Mouse (Mus musculus) stomach, embryonic 15.5 days (tissue): ENCODE data around the gene Wfdc15a. TPM values are rescaled to one million over a fixed set of nuclear protein-coding genes. Genes with fewer than 3 reads are reported as not detected.

Experiments
- ATAC-seq: fragments of 200-750 bp; cut with Nextera tagmentation; 2 replicates; pipeline ENCODE4 v1.8.0; 2017; ENCODE audit warnings: low read depth, moderate number of reproducible peaks, moderate TSS enrichment; ENCODE audit not compliant: insufficient read depth, low FRiP score
- H3K27ac ChIP-seq: fragments of 300-500 bp; sonication (generic); 2 replicates; pipeline ENCODE4 v1.5.1; 2015; ENCODE audit warnings: mild to moderate bottlenecking, inconsistent platforms
- H3K27me3 ChIP-seq: fragments of 300-500 bp; sonication (generic); replicated peaks from 2 replicates; pipeline ENCODE4 v1.6.1; 2015; ENCODE audit warnings: inconsistent platforms
- H3K36me3 ChIP-seq: fragments of 300-500 bp; sonication (generic); 2 replicates; pipeline ENCODE4 v1.6.1; 2015; ENCODE audit warnings: inconsistent platforms
- H3K4me1 ChIP-seq: fragments of 300-500 bp; sonication (generic); 2 replicates; pipeline ENCODE4 v1.6.1; 2015; ENCODE audit warnings: inconsistent platforms
- H3K4me2 ChIP-seq: fragments of 300-500 bp; sonication (generic); 2 replicates; pipeline ENCODE4 v1.6.1; 2015; ENCODE audit warnings: mild to moderate bottlenecking, inconsistent platforms
- H3K4me3 ChIP-seq: fragments of 300-500 bp; sonication (generic); replicated peaks from 2 replicates; pipeline ENCODE4 v1.5.1; 2015; ENCODE audit warnings: inconsistent platforms
- H3K9ac ChIP-seq: fragments of 300-500 bp; sonication (generic); 2 replicates; pipeline ENCODE4 v1.6.1; 2015; ENCODE audit warnings: inconsistent platforms
- H3K9me3 ChIP-seq: fragments of 300-500 bp; sonication (generic); 2 replicates; pipeline ENCODE4 v1.6.1; 2016; ENCODE audit warnings: inconsistent platforms
- WGBS: fragments of 180-500 bp; shearing (Covaris S2); methylation state at CpG from one replicate; pipeline ENCODE4 v1.1.7; 2015; 5-methylcytosine and 5-hydroxymethylcytosine counted together
- polyA plus RNA-seq: library from polyadenylated mRNA; unstranded; fragments of >200 nt; fragmentation: Nextera tagmentation; extraction: Ambion mirVana; gene quantifications from 2 replicates; pipeline ENCODE4 v1.2.1, GENCODE M21; 2015

The Wfdc15a gene
- polyA plus RNA-seq, 1 experiment from 2014 or later: not detected

DNA sequence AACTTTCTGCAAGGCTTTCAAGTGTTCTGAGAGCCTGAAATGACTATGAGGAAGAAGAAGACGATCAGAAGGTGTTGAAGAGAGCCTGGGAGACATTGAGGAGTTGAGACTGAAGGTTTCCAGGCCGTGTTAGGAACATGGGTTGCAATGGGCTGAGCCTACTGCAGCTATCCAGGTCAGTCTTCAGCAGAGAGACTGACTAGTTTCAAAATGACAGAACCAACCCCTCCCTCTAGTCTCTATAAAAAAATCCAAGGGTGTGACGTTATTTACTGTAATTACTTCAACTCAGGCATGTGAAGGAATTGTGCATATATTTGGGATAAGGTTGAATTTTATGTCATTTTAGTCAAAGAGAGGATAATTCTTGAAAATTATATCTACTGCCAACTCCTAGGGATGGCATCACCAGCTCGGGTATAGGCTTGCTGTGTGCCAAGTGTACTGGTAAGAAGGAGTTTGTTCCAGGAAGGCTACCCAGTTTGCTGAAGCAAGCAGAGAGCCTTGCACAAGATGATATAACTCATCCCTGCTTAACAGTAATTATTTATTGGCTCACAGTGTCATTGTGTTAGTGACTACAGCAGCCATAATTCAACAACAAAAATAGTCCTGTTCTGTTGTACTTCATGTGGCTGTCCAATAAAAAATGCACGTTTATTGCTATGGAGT lies 4.8 kb downstream of the Wfdc15a start:
- Histone ChIP-seq H3K27ac (no peak overlapping the region), H3K4me1 (no peaks in the 10 kb centered on the region), H3K36me3 (no peaks in the 10 kb centered on the region), H3K9me3 (no peaks in the 10 kb centered on the region), H3K4me2 (no peak overlapping the region), H3K9ac (no peak overlapping the region), H3K27me3 (no peaks in the 10 kb centered on the region), H3K4me3 (no peak overlapping the region)
- ATAC-seq: no peak
- WGBS: 69% methylated on average over 5 of the region's 5 CpGs

DNA sequence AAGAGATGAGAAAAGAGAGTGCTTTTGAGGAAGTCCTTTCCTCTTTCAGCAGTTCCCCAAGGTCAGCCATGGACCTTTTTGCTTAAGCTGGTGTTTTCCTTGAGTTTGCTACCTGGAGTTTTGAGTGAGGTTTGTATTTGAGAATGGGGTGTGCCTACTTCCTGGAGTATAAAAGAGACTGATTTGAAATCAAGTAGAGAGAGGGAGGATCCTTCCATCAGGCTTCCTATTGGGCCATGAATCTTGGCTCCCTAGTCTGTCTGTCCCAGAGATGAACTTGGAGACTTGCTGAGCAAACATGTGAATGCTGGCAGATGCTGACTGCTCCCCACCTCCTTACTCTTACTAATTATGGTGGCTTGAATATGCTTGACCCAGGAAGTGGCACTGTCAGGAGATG lies 7.7 kb downstream of the Wfdc15a start:
- ATAC-seq: no peak
- Histone ChIP-seq H3K9ac (no peak overlapping the region), H3K4me3 (no peak overlapping the region), H3K27me3 (no peaks in the 10 kb centered on the region), H3K27ac (no peak overlapping the region), H3K4me2 (no peak overlapping the region), H3K4me1 (no peaks in the 10 kb centered on the region), H3K9me3 (no peaks in the 10 kb centered on the region), H3K36me3 (no peaks in the 10 kb centered on the region)

DNA sequence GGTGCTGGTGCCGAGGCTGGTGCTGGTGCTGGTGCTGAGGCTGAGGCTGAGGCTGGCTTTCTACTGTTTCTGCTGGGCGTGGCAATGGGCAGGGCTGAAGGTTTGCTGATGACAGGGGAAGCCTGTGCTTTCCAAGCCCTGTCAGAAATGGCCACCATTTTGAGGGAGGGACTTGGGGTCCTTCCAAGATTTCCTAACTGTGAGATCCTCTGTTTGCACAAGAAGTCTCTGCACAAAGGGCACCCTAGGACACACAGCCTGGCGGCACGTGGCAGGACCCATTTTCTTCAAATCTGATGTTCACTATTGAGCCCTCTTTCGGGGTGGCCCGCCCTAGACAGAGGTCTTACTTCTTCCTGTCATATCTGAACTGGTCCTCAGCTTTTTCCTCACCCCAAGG lies 9.4 kb downstream of the Wfdc15a start, which contains the start of gene Wfdc12:
Gene Wfdc12, minus strand, starts transcription at position 33 of the 400 bp plus-strand sequence.
- ATAC-seq: no peak
- Histone ChIP-seq H3K4me1 (no peaks in the 10 kb centered on the region), H3K4me3 (no peak within 1 kb of the TSS), H3K9ac (no peak within 1 kb of the TSS), H3K36me3 (no peaks in the 10 kb centered on the region), H3K4me2 (no peak within 1 kb of the TSS), H3K27ac (no peak within 1 kb of the TSS), H3K9me3 (no peaks in the 10 kb centered on the region), H3K27me3 (no peaks in the 10 kb centered on the region)
- 82% methylated on average over 6 of the region's 6 CpGs for WGBS

DNA sequence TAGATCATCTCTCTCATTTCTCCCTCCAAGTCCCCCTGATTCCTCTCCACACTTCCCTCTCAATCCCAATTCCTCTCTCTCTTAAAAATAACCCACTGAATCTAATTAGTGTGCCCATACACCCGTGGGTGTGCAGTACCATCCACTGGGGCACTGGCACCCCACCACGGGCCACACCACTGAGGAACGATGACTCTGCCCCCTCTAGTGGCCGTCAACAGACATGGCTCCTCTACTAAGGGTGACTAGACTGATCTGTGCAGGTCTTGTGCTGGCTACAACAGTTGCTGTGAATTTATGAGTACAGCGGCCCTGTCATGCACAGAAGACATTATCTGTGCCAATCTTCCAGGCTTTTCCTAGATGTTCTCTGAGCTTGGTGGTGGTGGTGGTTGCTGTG lies 11.2 kb downstream of the Wfdc15a start:
- H3K36me3 ChIP-seq: no peaks in the 10 kb centered on the region
- no peak for ATAC-seq
- no peaks in the 10 kb centered on the region for H3K27me3 ChIP-seq
- H3K4me2 ChIP-seq: no peak overlapping the region
- no peaks in the 10 kb centered on the region for H3K9me3 ChIP-seq
- H3K4me3 ChIP-seq: no peak overlapping the region
- 32% methylated on average over 5 of the region's 5 CpGs for WGBS
- H3K27ac ChIP-seq: no peak overlapping the region
- H3K4me1 ChIP-seq: no peaks in the 10 kb centered on the region
- no peak overlapping the region for H3K9ac ChIP-seq

DNA sequence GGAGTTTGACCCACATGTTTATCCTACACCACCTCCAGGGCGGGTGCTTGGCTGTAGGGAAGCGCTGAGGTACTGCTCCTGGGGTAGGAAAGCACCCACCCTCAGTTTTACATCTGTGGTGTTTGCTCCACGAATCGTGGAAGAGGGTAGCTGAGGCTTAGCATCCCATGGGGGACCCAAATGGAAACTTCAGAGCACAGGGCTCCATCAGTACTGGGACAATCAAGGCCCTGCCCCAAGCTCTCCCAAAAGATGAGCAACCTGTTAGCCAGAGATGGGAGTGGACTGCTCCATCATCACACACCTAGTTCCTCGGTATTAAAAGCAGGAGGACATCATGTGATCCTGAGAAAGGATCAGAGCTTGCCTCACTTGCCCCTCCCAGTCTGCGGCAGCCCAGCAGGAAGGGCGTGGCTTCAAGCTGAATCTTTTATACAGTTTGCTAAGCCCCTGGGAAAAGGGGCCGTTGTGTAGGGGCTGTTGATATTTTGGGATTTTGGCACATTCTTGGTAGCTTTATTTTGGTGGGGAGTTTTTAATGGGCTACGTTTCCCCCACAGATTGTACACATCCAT lies 15.7 kb downstream of the Wfdc15a start:
- Histone ChIP-seq H3K27me3 (no peaks in the 10 kb centered on the region), H3K4me2 (no peak overlapping the region), H3K27ac (no peak overlapping the region), H3K9ac (no peak overlapping the region), H3K9me3 (no peaks in the 10 kb centered on the region), H3K4me3 (no peak overlapping the region), H3K4me1 (no peaks in the 10 kb centered on the region), H3K36me3 (no peaks in the 10 kb centered on the region)
- ATAC-seq: no peak
- WGBS: 37% methylated on average over 9 of the region's 9 CpGs

DNA sequence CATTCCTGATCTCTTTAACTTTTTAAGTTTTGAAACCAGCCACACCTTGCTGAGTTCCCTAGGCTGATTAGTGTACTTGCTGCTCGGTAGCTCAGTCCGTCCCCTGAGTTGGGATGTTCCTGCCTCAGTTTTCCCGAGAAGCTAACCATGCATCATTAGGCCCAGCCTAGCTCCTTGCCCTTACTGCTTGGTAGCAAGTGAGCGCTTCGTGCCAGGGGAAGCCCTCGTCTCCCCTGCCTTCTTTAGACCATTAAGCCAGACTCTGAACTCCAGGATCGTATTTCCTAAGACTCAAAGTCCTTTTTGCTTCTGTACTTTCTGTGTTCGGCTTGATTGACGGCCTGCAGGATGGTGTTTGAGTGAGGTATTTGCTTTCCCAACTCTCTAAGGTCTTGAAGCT lies 16.6 kb downstream of the Wfdc15a start:
- Histone ChIP-seq H3K36me3 (no peaks in the 10 kb centered on the region), H3K9ac (no peak overlapping the region), H3K4me2 (no peak overlapping the region), H3K4me1 (no peaks in the 10 kb centered on the region), H3K9me3 (no peaks in the 10 kb centered on the region), H3K27ac (no peak overlapping the region), H3K4me3 (no peak overlapping the region), H3K27me3 (no peaks in the 10 kb centered on the region; the same call in 1 of the 2 replicates)
- 66% methylated on average over 9 of the region's 9 CpGs for WGBS
- no peak for ATAC-seq

DNA sequence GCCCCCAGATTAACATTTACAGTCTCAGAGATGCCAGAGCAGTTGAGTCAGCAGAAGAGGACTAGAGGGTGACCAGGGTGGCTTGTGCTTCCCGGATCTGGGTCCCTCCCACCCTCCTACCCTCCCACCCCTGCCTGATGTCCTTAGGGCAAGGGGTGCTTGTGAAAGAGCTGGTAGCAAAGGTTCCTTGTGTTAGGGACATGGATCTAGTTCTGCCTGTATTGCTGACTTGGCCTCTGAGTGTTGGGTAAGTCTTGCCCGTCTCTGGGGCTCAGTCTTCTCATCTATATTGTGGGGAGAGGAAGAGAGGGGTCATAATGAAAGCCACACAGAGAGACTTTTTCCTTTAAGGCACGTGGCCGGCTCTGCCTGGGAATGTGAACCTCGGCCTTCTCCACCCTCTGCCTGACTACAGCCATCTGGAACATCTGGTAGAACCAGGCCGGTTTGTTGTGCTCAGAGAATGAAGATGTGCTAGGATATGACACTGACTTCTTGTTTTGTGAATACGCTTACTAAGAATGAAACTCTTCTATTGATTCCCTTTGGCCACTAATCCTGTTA lies 17.2 kb downstream of the Wfdc15a start, which contains the start of gene Wfdc5:
Gene Wfdc5, minus strand, starts transcription at position 51 of the 564 bp plus-strand sequence.
- 67% methylated on average over 7 of the region's 7 CpGs for WGBS
- H3K36me3 ChIP-seq: no peaks in the 10 kb centered on the region
- no peaks in the 10 kb centered on the region; the same call in 1 of the 2 replicates for H3K27me3 ChIP-seq
- no peak within 1 kb of the TSS for H3K9ac ChIP-seq
- H3K9me3 ChIP-seq: no peaks in the 10 kb centered on the region
- H3K27ac ChIP-seq: no peak within 1 kb of the TSS
- ATAC-seq: no peak
- H3K4me2 ChIP-seq: no peak within 1 kb of the TSS
- no peaks in the 10 kb centered on the region for H3K4me1 ChIP-seq
- no peak within 1 kb of the TSS for H3K4me3 ChIP-seq

DNA sequence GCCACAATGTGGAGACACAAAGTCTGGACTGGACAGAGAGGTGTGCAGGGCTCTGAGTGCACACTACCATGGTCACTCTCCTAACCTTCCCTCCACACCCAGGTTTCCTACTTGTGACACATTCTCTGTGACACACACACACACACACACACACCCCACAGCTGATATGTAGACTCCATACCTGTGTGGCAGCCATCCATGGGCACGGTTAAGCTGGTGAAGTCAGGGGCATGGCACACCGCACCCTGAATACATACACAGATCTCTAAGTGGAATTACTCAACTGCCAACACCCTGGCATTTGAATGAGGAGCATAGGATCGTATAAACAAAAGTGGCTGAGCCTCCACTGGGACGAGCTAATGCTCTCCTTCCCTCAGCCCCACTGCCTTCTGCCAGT lies 19.2 kb downstream of the Wfdc15a start:
- Histone ChIP-seq H3K27me3 (no peaks in the 10 kb centered on the region; the same call in 1 of the 2 replicates), H3K4me1 (no peaks in the 10 kb centered on the region), H3K36me3 (no peaks in the 10 kb centered on the region), H3K27ac (no peak overlapping the region), H3K9ac (no peak overlapping the region), H3K4me3 (no peak overlapping the region), H3K9me3 (no peaks in the 10 kb centered on the region), H3K4me2 (no peak overlapping the region)
- WGBS: 66% methylated on average over 4 of the region's 4 CpGs
- ATAC-seq: no peak

DNA sequence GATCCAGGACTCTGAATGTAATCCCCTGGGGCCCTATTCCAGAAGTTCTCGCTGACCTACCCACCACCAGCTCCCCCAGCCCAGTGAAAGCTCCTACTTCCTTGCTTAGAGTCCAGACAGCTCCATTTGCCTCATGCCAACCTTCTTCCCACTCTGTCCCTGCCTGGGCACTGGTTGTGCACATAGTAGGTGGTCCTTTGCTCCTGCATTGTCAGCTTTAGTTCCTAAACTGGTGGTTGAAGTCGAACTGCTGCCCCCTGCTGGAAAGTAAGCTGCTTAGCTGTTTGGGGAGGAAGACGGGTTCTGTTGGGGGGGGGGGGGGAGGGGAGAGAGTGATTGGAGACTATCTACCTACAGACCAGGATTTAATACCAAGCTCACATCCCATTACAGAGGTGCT lies 19.8 kb downstream of the Wfdc15a start:
- 37% methylated on average over 3 of the region's 3 CpGs for WGBS

DNA sequence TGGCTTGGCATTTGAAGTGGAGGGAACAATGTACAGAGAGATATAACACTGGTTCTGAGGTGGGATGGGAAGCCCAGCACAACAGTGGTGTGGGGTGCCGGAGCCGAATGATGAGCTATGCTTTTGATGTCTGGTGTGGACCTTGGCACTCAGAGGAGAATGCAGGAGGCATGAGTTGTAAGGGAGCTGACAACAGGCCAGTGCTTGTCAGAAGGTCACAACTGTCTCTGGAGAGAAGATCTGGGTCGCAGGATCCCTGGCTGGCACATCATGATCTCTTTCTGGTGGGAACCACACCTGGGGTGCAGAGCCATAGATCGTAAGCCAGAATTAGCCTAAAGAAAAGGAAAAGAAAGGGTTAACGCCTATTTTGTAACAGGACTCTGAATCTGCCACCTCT lies 22.1 kb downstream of the Wfdc15a start:
- Histone ChIP-seq H3K4me1 (no peaks in the 10 kb centered on the region), H3K27ac (no peak overlapping the region), H3K27me3 (no peaks in the 10 kb centered on the region; the same call in 1 of the 2 replicates), H3K36me3 (no peaks in the 10 kb centered on the region), H3K9ac (no peak overlapping the region), H3K4me2 (no peak overlapping the region), H3K9me3 (no peaks in the 10 kb centered on the region), H3K4me3 (no peak overlapping the region)
- ATAC-seq: no peak
- WGBS: 73% methylated on average over 5 of the region's 5 CpGs

More for the DNA sequence above, 19.8 kb downstream of the Wfdc15a start:
- Histone ChIP-seq H3K4me1 (no peaks in the 10 kb centered on the region), H3K27me3 (no peaks in the 10 kb centered on the region; the same call in 1 of the 2 replicates), H3K9me3 (no peaks in the 10 kb centered on the region), H3K4me2 (no peak overlapping the region), H3K36me3 (no peaks in the 10 kb centered on the region), H3K4me3 (no peak overlapping the region), H3K27ac (no peak overlapping the region), H3K9ac (no peak overlapping the region)
- no peak for ATAC-seq

DNA sequence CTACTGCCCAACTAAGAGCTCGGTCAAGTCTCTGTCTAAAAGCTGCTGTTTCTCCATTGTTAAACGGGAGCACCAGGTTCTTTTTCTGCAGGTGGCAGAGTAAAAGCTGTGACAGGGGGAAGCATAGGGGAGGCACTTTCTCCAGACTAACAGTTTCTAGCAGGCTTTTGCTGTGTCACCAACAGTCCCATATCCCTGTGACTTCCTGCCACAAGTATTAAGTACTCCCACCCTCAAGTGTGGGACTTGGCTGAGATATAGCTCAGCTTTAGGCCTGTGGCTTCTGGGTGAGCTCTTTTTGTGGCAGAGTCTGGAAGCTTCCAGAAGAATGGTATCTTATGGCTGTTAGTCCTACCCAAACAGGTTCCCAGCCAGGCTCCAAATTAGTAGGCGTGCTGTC lies 24.1 kb downstream of the Wfdc15a start:
- H3K4me1 ChIP-seq: no peaks in the 10 kb centered on the region
- H3K27ac ChIP-seq: no peak overlapping the region
- H3K4me2 ChIP-seq: no peak overlapping the region
- no peak for ATAC-seq
- peaks cover 11% of the 10 kb centered on the region for H3K27me3 ChIP-seq
- WGBS: 73% methylated on average over 3 of the region's 3 CpGs
- H3K36me3 ChIP-seq: no peaks in the 10 kb centered on the region
- no peak overlapping the region for H3K4me3 ChIP-seq
- no peak overlapping the region for H3K9ac ChIP-seq
- no peaks in the 10 kb centered on the region for H3K9me3 ChIP-seq

DNA sequence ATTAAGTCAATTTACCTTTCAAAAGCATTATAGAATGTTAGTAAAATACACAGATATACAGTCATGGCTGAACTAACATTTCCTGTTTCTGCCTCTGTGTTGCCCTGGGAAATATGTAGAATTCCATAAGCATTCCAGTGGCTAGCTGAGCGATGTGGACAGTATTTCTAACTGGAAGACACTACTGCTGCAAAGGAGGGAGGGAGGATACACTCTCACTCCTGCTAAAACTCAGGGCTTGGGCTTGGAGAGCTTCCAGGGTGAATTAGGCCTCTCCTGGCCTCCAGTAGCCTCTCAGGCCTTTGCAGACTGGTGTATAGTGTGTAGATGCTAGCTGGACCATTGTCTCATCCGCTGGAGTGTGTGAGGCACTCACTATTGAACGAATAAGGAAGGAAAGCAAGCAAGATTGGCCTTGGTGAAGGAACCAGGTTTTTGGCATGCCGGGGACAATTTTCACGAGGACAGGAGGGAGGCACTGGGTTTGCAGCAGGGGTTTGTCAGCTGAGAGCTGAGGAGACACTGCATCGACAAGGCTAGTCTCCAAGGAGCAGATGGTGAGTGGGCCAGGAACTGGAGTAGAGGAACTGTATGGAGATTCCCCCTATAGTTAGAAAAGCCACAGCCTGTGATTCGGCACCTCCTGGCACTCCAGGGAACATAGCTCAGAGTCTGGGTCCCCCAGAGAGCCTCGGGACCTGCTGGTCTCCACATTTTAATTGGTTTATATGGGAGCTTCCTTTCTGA lies 25.1 kb downstream of the Wfdc15a start:
- no peak for ATAC-seq
- peaks cover 22% of the 10 kb centered on the region for H3K27me3 ChIP-seq

More for the DNA sequence above, 25.1 kb downstream of the Wfdc15a start:
- 0 out of 2 replicates have a peak, but pooled peaks cover 4% of the 10 kb centered on the region for H3K4me1 ChIP-seq
- H3K36me3 ChIP-seq: no peaks in the 10 kb centered on the region
- no peak overlapping the region for H3K9ac ChIP-seq
- no peak overlapping the region for H3K27ac ChIP-seq
- no peak overlapping the region for H3K4me2 ChIP-seq
- 68% methylated on average over 8 of the region's 8 CpGs for WGBS
- no peaks in the 10 kb centered on the region for H3K9me3 ChIP-seq
- no peak overlapping the region for H3K4me3 ChIP-seq
